Mouse (Mus musculus): ENCODE results near the gene Ibtk.

Ibtk gene

GRCm38 (mm10) chr9:85701981-85702380 lies 47.2 kb downstream of the Ibtk start:
- DNase-seq (ENCODE audit: low spot score): no peak

- DNase-seq (ENCODE audit: low spot score): no peak
Observed at GRCm38 (mm10) chr9:85695606-85696005, 53.5 kb downstream of the Ibtk start.

- no peak for DNase-seq (ENCODE audit: low spot score)
Observed at GRCm38 (mm10) chr9:85693231-85694116, 55.7 kb downstream of the Ibtk start.

GRCm38 (mm10) chr9:85685010-85685409 lies 64.1 kb downstream of the Ibtk start:
- DNase-seq (ENCODE audit: low spot score): no peak

- DNase-seq (ENCODE audit: low spot score): no peak
Observed at GRCm38 (mm10) chr9:85675131-85675905, 73.8 kb downstream of the Ibtk start.

GRCm38 (mm10) chr9:85673907-85674481 lies 75.1 kb downstream of the Ibtk start:
- DNase-seq (ENCODE audit: low spot score): no peak

GRCm38 (mm10) chr9:85671582-85672331 lies 77.4 kb downstream of the Ibtk start:
- DNase-seq (ENCODE audit: low spot score): no peak

- no peak for DNase-seq (ENCODE audit: low spot score)
Observed at GRCm38 (mm10) chr9:85664316-85664715, 84.8 kb downstream of the Ibtk start.

- no peak for DNase-seq (ENCODE audit: low spot score)
Observed at GRCm38 (mm10) chr9:85663810-85664209, 85.3 kb downstream of the Ibtk start.

- DNase-seq (ENCODE audit: low spot score): no peak
Observed at GRCm38 (mm10) chr9:85663091-85663490, 86.0 kb downstream of the Ibtk start.

- DNase-seq (ENCODE audit: low spot score): no peak
Observed at GRCm38 (mm10) chr9:85653401-85653800, 95.7 kb downstream of the Ibtk start.

GRCm38 (mm10) chr9:85638276-85638675 lies 110.9 kb downstream of the Ibtk start:
- no peak for DNase-seq (ENCODE audit: low spot score)
